Mouse (Mus musculus) layer of hippocampus, postnatal 14 days (tissue): ENCODE data around the gene Chrna5. TPM values are rescaled to one million over a fixed set of nuclear protein-coding genes. Genes with fewer than 3 reads are reported as not detected.
A peak's percentile ranks its signal among the peaks of the same experiment; 100 is the strongest.

Experiments used
- DNase-seq, 2 experiments: peaks; one replicate each; pipeline ENCODE4 v3.0.0; 2021 to 2022; ENCODE audit warnings: low spot score in 2 of 2, mixed read lengths in 1 of 2
- total RNA-seq, 2 experiments: library from RNA; stranded (reverse); gene quantifications; 2 replicates each; pipeline ENCODE4 v1.2.3; 2021

Chrna5 gene
- total RNA-seq, 2 experiments from 2014 or later, result 8.6 to 10.6 TPM

DNA sequence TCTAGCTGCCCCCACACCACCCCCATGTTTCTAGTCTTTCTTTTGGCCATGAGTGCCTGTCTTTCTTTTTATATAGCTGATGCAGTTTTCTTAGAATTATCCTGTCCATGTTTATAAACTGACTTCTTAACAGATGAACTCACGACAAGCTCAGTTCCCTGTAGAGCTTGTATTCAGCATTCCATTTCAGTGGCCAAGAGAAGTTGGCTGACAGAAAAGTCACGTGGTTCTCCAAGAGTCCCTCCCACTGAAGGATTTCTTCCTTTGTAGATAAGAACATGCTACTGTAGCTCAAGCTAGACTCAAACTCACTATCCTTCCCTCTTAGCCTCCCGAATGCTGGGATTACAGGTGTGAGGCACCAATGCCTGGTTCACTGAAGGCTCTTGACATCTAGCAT lies 36.2 kb downstream of the Chrna5 start:
- no peak for DNase-seq

- DNase-seq, result no peak
These were observed 42.6 kb downstream of the Chrna5 start for GRCm38 (mm10) chr9:55023326-55023725.

- peak; percentile 66 to 74 for DNase-seq
These were observed 43.4 kb downstream of the Chrna5 start for GRCm38 (mm10) chr9:55023902-55024583.

- no peak for DNase-seq
These were observed 45.0 kb downstream of the Chrna5 start for GRCm38 (mm10) chr9:55025534-55026274.

DNA sequence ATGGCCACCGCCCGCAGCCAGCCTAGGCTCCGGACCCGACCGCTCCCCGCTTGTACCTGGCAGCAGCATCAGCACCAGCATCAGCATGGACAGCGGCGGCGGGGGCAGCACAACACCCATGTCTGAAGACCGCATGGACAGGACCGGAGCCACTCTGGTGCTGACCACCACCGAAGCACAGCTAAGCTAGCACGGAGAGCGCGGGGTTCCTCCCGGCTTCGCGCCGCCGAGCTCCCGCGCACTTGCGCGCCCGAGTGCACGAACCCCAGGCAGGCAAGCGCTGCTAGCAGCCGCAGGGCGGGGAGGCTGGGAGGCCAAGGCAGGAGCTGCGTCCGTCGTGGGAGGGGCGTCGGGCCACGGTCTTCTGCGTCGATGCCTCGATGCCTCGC lies 45.6 kb downstream of the Chrna5 start, which contains the start of gene Chrna3:
Chrna3 (minus strand) TSS at position 288 of the 389 bp plus-strand sequence.
- no peak for DNase-seq

DNA sequence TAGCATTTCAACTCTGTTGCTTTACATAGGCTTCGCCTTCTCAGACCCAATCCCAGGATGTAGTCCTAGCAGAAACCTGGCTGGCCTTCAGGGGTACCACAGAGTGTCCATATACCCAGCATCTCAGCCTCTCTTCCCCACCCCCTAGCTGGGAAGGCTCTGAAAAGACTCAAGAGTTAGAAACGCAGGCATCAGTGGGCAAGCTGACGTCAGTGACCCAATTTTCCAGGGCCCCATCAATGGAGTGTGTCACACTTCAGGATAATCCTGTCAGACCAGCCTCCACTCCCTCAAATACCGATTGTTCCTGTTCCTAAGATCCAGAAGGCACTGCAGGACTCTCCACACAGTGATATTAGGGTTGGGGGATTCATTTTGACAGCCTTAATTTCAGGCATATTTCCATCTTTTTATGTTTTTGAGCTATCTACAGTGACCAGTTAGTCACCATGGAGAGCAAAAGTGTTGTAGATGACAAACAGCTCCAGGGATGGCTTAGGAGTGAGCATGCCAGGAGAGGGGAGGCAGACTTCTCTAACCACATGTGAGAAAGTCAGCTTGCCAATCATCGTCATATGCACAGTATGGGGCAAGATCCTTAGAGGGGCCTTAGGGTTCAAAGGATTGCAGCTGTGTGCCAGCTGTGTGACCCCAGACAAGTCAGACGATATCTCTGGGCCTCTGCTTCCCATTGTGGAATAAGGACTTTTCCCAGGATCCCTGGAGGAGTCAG lies 50.9 kb downstream of the Chrna5 start:
- no peak for DNase-seq

DNA sequence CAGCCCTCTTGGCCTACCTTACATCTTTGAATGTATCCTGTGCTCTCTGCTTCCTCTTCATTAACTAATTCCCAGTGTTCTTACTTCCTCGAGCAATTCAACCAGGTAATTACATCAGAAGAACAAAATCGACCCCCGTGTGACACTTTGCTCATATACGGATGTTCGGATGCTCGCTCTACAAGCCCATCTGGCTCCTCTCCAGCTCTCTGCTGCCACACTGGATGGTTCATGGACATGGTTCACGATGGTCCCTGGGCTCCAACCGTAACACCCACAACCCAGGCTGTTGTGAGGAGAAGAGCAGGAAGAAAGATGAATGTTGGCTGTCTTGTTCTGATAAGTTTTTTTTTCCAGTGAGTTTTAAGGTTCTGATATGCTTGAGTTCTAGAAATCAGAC lies 58.3 kb downstream of the Chrna5 start:
- no peak for DNase-seq

DNA sequence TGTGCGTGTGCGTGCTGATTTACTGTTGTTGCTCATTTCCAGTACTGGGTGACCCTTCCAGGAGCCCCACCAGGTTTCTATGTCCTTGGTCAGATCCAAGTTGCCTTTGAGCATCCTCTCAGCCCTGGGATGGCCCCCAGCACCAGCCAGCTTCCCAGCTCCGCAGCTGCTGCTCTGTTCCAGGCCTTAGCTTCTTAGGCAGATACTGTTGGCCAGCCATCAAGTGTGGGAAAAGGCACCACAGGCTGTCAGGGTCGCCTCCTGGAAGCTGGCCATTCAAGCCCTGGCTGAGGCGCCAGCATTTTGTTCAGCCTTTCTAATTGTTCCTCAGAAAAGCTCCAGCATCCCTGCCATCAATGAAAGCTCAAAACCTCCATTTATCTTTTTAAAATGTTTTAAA lies 59.3 kb downstream of the Chrna5 start:
- DNase-seq, result peak; percentile 14 to 60

- peak; percentile 28 to 32 for DNase-seq
These were observed 60.7 kb downstream of the Chrna5 start for GRCm38 (mm10) chr9:55041389-55041788.

- DNase-seq, result no peak
These were observed 63.0 kb downstream of the Chrna5 start for GRCm38 (mm10) chr9:55043688-55044087.

DNA sequence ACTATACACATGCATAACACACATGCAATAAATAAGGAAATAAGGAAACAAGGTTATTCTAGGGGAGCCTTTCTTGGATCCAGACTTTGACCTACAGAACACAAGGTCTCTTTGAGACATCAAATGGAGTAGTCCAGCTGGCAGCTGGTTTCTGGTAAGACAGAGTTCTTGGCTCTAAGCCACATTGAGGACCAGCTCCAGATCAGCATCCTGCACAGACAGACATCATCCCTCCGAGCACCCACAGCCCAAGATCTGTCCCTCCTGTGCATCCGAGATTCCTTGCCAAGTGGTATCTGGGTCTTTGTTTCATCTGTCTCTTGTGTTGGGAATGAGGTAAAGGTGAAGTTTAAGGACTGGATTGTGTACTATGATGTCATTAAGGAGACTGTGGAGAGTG lies 64.3 kb downstream of the Chrna5 start:
- no peak for DNase-seq

DNA sequence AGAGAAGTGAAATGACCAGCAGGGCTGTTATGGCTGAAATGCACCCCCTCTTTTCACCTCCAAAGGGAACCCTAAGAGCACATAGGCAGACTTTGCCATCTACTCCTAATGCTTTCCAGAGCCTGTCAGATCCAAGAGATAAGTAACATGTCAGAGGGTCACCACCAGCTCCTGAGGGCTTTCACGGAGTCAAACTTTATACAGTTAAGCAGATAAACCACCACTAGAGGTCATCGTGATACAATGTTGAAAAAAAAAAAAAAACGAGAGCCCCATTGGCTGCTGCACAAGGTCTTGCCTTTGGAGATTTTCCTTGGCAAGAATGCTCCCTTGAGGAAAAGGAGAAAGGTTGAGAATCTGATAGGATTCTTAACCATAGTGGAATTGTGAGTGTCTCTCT lies 66.1 kb downstream of the Chrna5 start:
- no peak for DNase-seq

DNA sequence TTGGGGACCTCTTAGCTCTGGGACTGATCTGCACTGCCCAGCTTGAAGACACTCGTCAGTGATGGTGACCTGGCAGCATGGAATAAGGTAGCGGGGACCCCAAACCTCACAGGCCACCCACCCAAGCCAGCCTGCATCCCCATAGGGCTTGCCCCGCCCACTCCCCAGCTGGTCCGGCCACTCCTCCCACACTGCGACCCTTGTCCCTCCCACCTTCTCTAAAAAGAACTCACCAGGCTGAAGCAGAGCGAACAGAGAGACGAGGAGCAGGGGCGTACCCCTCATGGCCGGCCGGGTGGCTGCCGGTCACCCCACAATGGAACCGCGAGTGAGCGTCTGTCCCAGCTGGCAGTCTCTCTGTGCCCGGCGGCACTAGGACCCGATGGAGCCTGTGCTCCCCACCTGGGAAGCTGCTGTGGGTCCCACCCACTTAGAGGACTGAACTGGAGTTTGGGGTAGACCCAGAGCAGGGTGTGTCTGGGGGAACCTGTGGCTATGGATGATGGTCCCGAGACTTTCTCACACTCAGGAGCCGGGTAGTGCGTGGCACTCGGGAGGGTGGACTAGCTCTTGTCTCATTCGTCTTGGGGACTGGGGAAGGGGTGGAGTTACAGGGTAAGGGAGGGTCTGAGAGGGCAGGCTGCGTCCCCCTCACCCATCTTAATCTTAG lies 67.7 kb downstream of the Chrna5 start, which contains the start of gene Chrnb4:
Chrnb4 (minus strand) TSS at position 569 of the 670 bp plus-strand sequence.
- DNase-seq, result no peak

GRCm38 (mm10) chr9:55055386-55055930 lies 74.8 kb downstream of the Chrna5 start:
- DNase-seq, result no peak

Other genes starting within 250 kb of the Chrna5 start
- 10 to 100 TPM; 53.8 to 59.3 TPM for gene Wdr61, start 246.4 kb upstream of the Chrna5 start, total RNA-seq
- gene Crabp1, start 216.1 kb upstream of the Chrna5 start, total RNA-seq, result 1 to 10 TPM; 3.6 to 4.4 TPM
- gene Ireb2, start 117.1 kb upstream of the Chrna5 start, total RNA-seq, result 10 to 100 TPM; 64.6 to 65.9 TPM
- 1 to 10 TPM; 2.1 to 2.8 TPM for gene Hykk, start 63.6 kb upstream of the Chrna5 start, total RNA-seq
- gene Psma4, start 30.1 kb upstream of the Chrna5 start, total RNA-seq, result 100 to 1,000 TPM; 137 to 138 TPM
- gene AY074887, start 29.9 kb upstream of the Chrna5 start, total RNA-seq, result not detected
- gene Chrna3, start 45.7 kb downstream of the Chrna5 start, total RNA-seq, result 1 to 10 TPM in 1 of 2 experiments, under 1 TPM in 1; 0.71 to 1.2 TPM
- under 1 TPM in 1 of 2 experiments, not detected in 1; 0.28 TPM for gene Chrnb4, start 67.9 kb downstream of the Chrna5 start, total RNA-seq
- 10 to 100 TPM; 49.2 to 55.2 TPM for gene Ube2q2, start 168.0 kb downstream of the Chrna5 start, total RNA-seq
- 10 to 100 TPM; 37.7 to 40.0 TPM for gene Fbxo22, start 228.0 kb downstream of the Chrna5 start, total RNA-seq